Mouse (Mus musculus) G1E-ER4 (cell line): ENCODE data around the gene Dusp16. TPM values are rescaled to one million over a fixed set of nuclear protein-coding genes. Genes with fewer than 3 reads are reported as not detected.

Source experiments
- GATA1 ChIP-seq: IDR thresholded peaks from one replicate; pipeline ENCODE4 v1.8.0; 2012; ENCODE audit warnings: low read length, inconsistent platforms
- polyA plus RNA-seq: library from polyadenylated mRNA; stranded (reverse); fragments of >175 nt; gene quantifications from 2 replicates; pipeline ENCODE4 v1.2.3, GENCODE M21; 2012

The Dusp16 gene
- polyA plus RNA-seq, 1 experiment, result 3.1 TPM

DNA sequence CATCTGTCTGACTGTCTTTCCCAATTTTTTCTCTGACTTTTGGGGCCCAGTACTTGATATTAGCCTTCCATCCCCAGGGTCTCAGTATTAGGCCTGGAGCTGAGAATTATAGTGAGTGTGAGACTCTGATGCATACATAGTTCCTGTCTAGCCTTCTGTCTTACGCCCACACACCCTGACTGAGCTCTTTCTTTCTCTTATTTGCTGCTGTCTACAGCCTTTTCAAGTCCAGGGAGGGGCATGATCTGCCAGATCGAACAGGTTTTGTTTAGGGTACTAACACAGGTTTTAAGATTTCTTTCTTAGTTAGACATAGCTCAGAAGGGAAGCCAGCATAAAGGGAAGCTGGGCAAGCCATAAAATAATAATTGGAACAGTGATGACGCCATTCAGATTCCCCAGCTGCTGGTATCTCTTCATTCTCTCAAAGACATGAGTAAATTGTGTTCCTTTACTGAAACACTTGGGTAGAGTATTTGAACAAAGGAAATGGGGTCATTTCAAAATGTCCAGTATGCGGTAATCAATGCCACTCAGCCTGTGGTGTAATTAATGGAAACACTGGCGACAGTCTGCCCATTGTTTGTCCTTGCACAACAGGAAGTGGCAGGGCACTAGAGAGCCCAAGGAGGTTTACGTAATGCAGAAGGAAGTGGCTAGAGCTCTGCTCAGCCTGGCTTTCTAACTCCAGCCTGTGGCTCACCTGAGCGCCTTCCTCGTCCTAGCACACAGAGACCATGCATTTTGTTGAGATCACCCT lies 91.8 kb downstream of the Dusp16 start:
- TF ChIP-seq GATA1, result no peak

DNA sequence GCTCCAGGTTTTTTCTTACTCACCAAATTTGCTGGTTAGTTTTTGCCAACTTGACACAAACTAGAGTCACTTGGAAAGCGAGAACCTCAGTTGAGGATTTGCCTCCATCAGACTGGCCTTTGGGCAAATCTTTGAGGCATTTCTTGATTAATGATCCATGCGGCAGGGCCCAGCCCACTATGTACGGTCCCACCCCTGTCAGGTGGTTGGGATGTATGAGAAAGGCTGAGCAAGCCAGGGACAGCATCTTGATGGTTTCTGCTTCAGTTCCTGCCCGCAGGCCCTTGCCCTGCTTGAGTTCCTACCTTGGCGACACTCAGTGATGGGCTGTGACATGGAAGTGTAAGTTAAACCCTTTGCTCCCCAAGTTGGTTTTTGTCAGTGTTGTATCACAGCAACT lies 94.2 kb downstream of the Dusp16 start:
- no peak for TF ChIP-seq GATA1

DNA sequence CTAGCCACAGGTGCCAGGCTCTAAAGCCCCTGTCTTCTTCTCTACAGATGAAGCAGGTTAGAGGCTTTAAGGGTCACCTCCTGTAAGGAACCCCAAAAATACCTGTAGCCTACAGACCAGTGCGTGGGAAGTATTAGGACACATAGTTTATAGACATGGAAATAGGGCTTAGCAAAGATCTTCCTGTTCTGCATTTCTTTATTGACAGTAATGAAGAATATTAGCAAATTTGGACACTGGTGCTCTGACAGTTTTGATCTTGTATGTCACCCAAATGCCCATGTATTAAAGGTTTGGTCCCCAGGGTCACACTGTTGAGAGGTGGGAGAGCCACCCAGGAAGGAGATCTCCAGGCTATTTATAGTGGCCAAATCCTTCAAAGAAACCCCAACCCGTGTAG lies 95.9 kb downstream of the Dusp16 start:
- TF ChIP-seq GATA1, result no peak

DNA sequence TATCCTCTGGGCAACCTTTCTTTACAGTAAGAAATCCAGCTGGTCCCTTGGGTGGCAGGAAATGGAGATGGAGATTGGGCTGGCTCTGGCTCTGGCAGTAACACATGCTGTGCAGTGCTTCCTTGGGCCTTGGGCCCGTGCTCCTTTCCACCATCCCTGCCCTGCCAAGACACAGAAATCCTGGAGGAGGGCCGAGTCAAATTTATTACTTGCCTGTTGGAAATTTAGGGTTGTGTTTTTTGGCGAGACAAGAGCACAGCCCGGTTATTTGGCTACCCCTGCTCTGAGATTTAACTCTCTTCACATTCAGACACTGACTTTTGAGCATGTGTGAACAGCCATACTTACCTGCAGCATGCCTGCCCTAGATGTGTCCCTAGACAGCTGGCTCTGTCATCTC lies 96.3 kb downstream of the Dusp16 start:
- no peak for TF ChIP-seq GATA1

DNA sequence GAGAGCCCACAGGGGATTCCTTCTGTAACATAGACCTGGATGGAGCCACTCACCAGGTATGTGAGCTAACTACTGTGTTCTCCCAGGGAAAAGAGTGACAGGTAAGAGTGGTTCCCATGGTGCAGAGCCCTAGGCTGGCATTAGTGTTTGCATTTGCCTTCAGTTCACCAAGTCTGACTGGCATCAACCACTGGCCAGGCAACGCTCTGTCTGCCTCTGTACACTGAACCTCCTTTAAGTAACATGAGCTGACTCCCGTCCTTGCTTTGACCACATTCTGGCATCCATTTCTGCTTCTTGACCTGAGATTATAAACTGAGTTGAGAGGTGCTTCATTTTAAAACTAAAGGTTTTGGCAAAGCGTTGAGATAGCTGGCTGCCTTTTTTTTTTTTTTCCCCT lies 96.8 kb downstream of the Dusp16 start:
- TF ChIP-seq GATA1, result no peak

DNA sequence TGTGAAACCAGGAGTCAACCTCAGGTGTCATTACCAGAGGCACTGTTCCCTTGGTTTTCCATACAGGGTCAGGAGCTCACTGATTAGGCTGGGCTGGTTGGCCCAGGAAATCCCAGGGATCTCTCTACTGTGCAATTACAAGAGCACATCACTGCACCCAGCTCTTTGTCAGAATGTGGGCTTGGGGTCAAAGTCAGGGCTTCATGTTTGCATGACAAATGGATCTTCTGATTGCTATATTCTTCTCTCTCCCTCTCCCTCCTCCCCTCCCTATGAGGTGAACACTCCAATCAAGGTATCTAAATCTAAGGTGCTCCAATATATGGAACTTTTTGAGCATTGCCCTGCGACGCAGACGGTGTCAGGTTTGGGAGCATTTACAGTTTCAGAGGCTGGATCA lies 97.4 kb downstream of the Dusp16 start:
- TF ChIP-seq GATA1, result no peak

DNA sequence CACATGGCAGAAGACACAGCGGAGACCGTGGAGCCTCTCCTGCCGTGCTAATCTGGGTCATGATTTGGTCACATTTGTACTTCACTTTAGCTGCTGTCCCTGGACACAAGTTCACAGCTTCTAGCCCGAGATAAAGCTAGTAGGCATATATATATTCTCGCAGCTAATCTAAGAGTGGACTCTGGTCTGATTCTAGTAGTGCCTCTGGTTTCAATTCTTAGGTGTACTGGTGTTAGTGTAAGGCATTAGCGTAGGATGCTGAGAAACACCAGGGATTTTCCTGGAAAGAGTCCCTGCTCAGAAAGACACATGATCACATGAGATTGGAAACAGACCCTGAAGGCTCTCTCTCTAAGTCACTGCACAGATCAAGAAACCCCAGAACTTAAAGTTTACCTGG lies 97.9 kb downstream of the Dusp16 start:
- TF ChIP-seq GATA1, result no peak

DNA sequence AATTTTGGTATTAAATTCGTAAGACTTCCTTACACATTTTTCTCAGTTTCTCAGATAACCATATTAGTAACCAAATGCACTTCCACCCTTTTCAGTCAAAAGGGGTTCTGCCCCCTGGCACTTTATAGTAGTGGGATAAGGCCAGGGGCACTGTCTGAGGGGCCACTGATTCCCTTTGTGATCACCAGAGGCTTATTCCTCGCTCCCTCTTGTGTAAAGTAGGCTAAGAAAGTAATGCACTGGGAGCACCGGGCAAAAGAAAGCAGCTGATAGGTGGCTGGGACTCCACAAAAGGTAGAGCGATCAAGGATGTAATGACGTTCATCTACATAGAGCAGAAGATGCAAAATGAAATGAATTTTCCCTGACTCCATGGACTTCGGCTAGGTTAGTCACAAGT lies 106.9 kb downstream of the Dusp16 start:
- no peak for TF ChIP-seq GATA1

DNA sequence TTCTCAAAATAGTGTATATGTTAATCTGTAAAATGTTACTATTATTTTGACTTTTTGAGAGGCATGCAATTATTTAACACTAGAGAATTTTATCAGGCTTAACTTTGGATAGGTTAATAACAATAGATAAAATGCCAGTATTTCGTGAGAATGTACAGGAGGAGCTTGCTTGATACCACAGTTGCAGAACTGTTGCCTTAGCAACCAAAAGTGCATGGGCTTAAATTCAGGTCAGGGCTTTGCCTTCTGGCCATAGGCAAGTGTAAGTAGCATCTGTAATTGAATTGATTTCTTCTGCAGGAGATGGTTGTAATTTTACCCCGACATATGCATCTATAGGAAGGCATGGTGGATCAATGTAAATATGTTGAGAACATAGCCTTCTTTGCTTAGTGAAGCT lies 107.4 kb downstream of the Dusp16 start:
- TF ChIP-seq GATA1, result no peak

DNA sequence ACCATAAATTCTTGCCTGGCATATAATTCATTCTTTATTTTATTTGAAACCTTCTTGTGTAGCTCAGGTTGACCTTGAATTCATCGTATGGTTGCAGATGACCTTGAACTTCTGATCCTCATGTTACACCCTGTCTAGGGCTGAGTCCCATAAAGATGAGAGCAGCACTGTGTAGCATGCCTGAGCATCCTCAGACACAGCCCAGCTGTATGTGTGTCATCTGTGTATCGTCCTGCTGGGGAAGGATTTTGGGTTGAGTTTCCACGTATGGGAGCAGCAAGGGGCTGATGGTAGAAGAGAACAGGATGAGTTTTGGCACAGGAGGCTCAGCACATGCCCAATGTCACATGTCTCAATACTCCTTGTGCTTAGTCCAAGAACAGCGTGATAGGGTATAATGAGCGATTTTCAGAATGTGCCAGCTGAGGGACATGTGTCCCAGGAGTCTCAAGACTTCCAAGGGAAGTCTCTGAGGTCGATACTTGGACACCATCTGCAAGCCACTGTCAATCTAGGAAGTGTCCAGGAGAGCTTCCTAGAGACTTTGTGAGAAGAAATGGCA lies 108.0 kb downstream of the Dusp16 start:
- TF ChIP-seq GATA1, result no peak

DNA sequence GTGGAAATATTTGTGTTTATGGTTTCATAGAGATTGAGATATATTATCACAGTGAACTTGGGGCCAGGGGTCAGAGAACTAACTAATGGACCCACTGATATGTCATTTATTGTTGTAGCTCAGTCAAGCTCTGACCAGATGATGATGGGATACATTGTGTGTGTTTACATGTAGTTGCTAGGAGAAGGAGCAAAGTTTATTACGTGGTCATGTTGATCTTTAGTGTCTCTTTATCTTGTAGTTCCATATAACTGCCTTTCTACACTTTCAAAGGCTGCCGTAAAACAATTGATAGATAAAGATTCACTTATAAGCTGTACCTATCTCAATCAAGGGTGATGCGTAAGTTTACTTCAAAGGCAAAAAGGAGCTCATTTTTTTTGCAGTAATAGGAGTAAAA lies 114.4 kb downstream of the Dusp16 start:
- TF ChIP-seq GATA1, result no peak

DNA sequence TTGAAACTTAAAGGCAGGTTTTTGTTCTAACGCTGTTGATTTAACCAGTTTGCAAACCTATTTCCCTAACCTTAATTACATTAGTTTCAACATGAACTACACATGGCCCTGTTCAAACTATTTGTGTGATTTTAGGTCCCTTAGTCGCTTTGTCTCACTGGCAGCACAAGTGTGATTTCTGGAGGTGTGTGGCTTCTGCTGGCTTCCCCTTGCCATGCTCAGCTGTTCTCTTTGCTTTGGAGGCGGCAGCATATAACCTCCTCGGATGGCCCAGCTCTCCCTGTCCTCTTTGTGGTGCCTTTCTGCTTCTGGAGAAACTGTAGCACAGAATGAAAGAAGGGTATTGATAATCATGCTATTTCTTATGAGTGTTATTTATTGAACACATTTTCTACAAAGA lies 114.9 kb downstream of the Dusp16 start:
- no peak for TF ChIP-seq GATA1

DNA sequence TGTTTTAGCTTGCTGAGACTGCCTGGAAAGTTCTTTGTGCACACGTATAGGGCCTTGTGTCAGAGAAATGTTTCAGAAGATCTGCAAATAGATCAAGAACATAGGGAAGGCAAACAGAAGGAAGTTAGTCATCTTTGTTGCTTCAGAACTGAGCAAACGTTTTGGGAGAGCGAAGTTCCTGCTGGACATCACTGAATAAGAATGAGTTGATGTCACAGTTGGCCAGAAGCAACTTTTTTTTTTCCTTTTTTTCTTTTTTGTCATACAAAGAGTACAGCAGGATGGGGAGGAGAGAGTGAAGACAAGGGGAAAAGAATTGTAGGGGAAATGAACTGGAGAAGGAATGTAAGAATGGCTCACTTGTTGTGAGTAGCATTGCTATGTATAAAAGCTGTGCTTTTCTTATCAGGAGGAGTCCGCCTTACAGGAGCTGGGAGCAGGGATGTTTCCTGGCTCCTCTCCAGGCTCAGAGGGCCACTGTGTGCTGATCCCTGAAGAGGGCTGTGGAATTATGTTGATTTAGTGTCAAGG lies 121.5 kb downstream of the Dusp16 start:
- TF ChIP-seq GATA1, result no peak

DNA sequence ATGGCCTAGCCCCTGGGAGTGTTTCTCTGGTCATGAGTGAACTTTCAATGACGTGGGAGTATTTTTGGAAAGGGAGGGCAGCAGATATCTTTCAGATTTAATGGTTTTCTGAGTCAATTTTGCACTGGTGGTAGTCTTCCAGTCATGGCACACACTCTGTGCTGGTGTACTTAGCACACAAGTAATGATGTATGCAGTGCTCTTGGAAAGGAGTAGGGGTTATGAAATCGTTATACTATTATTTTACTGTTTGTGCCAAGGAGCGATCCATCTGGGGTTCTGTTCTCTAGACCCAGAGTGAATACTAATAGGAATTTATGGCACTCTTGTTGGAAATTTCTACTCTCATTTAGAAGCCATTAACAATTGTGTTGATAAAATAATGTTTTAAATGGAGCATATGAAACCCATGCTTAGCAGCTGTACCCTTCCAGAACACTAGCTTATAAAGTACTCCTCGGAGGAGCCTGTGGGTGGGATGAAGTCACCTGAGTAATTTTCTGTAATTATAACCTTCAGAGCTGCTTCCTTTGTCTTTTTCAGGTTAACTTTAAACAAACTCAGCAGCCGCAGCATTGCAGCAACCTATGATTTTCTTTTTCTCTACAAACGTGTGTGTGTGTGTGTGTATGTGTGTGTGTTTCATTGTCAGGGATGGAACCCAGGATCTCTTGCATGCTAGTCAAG lies 123.1 kb downstream of the Dusp16 start:
- no peak for TF ChIP-seq GATA1

DNA sequence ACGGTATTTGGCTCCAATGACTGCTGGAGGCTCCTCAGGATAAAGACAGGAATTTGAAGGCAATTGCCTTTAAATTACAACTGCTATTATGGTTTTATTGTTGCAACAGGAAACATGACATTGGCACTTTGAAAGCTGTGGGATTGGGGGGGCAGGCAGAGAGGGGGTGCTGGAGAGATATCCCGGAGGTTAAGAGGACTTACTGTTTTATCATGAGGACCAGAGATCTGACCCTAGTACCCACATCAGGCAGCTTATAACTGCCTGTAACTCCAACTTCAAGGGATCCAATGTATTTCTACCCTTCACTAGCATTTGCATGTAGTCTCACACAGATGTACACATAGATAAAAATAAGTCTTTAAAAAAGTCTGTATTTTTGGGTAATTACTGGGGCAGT lies 123.9 kb downstream of the Dusp16 start:
- peak; percentile 62 for TF ChIP-seq GATA1

DNA sequence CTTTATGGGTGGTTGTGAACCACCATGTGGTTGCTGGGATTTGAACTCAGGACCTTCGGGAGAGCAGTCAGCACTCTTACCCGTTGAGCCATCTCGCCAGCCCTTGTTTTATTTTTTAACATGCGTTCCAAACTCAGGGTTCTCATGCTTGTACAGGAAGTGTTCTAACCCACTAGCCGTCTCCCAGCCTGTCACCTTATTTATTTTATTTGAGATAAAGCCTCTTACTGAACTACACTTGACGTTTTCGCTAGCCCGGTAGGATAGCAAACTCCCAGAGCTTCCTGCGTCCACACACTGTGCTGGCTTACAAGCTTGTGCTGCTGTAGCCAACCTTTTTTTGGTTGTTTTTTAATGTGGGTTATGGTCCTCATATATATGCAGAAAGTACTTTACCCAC lies 126.6 kb downstream of the Dusp16 start:
- TF ChIP-seq GATA1, result no peak

Other genes starting within 250 kb of the Dusp16 start
- 17.8 and 18.7 TPM in 2 replicates for gene Lrp6, start 225.7 kb downstream of the Dusp16 start, polyA plus RNA-seq
- gene Mansc1, start 160.1 kb downstream of the Dusp16 start, polyA plus RNA-seq, result not detected in 2 replicates
- 12.0 and 15.0 TPM in 2 replicates for gene Borcs5, start 153.1 kb downstream of the Dusp16 start, polyA plus RNA-seq
- 1.3 and 1.8 TPM in 2 replicates for gene Crebl2, start 37.5 kb upstream of the Dusp16 start, polyA plus RNA-seq
- gene Gpr19, start 106.0 kb upstream of the Dusp16 start, polyA plus RNA-seq, result 1.7 and 1.8 TPM in 2 replicates
- 34.0 and 43.9 TPM in 2 replicates for gene Cdkn1b, start 127.8 kb upstream of the Dusp16 start, polyA plus RNA-seq
- 0.24 and 0.42 TPM in 2 replicates for gene Apold1, start 189.1 kb upstream of the Dusp16 start, polyA plus RNA-seq
- gene Ddx47, start 219.0 kb upstream of the Dusp16 start, polyA plus RNA-seq, result 6.4 and 11.6 TPM in 2 replicates